Mouse (Mus musculus) adrenal gland, adult 8-10 months (tissue): ENCODE data around the gene Proz. TPM values are rescaled to one million over a fixed set of nuclear protein-coding genes. Genes with fewer than 3 reads are reported as not detected.
"Not testable (repeated sequence)": the region's sequence is repeated elsewhere in the genome, so short reads cannot be mapped to it uniquely, and the experiment has no call there.

Experiments
- DNase-seq: peaks from one replicate; pipeline ENCODE4 v3.0.0; 2022
- total RNA-seq, 4 experiments: library from RNA; stranded (reverse); gene quantifications; 2 replicates each; pipeline ENCODE4 v1.2.4; 2022

Gene Proz
- under 1 TPM in 1 of 4 experiments, not detected in 3; 0.35 TPM for total RNA-seq

DNA sequence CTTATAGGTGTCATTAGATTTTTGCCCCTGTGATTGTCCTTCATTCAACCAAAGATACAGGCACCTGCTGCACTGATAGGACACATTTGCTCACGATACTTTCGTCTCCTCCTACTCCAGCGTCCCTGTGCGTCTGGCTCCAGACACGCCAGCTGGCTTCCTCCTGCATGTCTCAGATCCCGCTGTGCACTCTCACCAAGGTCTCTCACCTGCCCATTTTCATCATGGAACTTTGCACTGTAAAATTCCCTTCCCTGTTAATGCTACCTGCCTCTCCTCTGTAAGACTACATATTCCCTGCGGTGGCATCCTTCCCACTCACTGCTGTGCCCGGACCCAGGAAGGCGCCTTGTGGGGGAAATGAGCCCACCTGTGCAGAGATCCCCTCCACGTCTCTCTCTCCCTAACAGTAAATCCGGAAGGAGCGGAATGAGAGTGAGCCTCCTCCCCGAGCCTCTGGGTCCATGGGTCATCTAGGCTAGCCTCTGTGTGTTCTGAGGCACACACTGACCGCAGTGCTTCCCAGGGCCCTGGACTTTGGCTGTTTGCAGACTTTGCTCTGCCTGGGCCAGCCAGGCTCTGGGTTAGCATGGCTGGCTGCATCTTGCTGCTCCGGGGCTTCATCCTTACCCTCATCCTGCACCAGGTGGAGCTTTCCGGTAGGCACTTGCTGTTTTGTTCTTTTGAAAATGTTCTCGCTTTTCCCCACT lies at the start of gene Proz:
Proz (plus strand) TSS at position 474 of the 710 bp plus-strand sequence.
- no peak for DNase-seq

DNA sequence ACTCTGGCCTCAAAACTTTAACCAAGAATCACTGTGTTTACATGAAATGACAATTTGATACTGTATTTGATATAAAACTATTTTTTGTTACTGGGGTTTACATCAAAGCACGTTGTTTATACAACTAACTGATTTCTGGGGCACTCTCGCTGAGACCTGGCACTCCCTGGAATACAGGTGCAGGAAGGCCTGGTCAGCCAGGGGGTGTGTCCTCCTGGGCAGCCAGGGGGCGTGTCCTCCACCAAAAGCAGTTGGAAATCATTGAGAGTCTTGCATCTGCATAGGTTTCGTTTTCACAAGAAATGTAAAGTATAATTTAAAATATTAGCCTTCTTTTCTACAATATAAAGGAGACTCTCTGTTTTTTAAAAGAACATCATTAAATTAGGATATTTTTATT lies 41.2 kb upstream of the Proz start:
- DNase-seq = no peak

- no peak for DNase-seq
These were observed 38.9 kb upstream of the Proz start for GRCm38 (mm10) chr8:13021830-13022229.

DNA sequence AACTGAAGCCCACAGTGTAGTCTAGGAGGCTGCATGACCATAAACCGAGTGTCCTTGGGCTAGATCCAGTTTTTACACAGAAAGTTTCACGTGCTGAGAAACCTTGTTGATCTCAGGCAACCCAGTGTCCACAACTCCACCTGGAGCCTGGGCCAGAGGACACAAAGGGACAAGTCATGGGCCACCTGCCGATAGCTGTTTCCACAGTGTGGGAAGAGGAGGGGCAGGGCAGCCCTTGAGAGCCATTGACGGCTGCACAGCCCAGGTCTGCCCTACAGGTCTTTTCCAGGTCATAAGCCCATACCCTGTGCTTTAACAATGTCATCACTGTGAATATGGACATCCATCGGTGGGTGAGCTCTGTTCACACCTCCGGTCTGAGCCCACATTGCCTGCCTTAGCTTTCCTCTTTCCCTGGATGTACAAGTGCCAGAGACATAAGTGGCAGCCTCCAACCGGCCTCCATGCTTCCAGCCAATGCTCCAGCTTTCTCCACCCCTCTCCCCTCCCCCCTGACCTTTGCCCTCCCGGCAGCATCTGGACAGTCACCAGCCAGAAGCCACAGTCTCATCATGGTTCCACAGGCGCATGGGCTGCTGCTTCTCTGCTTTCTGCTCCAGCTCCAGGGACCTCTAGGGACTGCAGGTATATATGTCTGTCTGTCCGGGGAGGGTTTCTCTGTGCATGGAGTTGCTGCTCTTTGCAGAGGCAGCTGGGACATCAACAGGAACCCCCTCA lies 35.1 kb upstream of the Proz start, which contains the start of gene F7:
F7 (plus strand) TSS at position 548 of the 738 bp plus-strand sequence.
- DNase-seq = no peak

DNA sequence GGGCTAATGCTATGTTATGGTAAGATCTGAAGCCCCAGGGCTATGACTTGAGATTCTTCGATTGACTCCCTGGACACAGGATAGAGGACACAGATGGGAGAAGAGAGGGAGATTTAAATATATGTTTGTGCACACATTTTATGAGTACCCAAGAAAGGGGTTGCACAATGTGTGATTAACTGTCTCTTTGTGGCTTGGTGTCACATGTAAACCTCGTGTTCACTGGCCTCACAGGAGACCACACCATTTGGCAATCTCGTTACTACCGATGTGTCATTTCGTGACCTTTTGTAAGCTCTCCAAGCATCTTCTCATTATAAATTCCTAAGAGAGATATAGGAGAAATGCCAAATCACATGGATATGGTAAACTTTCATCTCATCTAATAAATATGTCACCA lies 33.1 kb upstream of the Proz start:
- DNase-seq = no peak

- no peak for DNase-seq
These were observed 32.2 kb upstream of the Proz start for GRCm38 (mm10) chr8:13028482-13028881.

- DNase-seq = no peak
These were observed 24.3 kb upstream of the Proz start for GRCm38 (mm10) chr8:13036346-13036812.

GRCm38 (mm10) chr8:13037015-13037414 lies 23.7 kb upstream of the Proz start, which contains the start of gene F10:
F10 (plus strand) TSS chr8:13037308.
- DNase-seq = no peak

DNA sequence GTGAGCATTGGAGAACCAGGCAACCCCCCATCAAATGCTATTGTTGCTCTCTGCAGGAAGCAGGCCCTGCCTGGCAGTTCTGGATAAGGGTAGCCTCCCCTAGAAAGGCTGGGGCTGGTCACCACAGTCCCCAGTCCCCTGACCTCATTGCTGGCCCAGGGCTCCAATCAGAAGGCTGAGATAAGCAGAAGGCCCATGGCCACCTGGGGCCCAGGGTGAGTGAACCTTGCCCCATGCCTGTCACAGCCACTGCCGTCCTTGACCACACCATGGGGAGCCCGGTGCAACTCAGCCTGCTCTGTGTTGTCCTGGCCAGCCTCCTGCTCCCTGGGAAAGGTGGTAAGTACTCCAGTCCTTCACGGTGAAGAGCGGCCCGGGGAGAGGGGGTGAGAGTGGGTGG lies 23.1 kb upstream of the Proz start:
- peak; percentile 33 for DNase-seq

DNA sequence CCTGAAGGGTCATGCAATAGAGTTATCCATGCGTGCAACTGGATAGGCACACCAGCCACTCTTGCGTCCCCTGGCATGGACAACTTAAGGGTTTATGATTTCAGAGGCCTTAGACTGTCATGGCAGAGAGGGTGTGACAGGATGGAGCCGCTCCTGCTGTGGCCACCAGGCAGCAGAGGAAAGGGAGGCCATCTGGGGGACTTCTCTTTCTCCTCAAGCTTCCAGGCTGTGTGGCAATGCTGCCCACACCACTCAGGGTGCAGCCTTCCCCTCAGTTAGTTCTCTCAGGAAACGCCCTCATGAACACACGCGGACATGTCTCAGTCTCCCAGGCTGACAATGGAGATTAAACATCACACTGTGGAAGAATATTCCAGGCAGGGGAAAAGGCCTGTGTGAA lies 21.7 kb upstream of the Proz start:
- DNase-seq = no peak

DNA sequence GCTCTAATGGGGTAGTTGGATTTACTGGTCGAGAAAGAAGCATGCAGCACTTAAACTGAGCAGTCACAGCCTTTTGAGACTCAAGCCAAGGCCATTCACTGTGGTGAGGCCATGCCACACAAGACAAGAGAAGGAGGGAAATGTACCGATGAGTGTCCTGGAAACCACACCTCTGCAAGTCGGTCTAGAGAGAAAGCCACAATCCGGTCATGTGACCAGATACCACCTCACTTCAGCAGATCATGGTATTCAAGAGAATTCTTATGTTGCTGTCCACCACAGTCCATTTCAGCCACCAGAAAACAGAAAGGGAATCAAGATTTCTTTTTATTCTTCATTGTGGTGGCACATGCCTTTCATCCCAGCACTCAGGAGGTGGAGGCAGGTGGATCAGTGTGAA lies 19.3 kb upstream of the Proz start:
- DNase-seq = no peak

DNA sequence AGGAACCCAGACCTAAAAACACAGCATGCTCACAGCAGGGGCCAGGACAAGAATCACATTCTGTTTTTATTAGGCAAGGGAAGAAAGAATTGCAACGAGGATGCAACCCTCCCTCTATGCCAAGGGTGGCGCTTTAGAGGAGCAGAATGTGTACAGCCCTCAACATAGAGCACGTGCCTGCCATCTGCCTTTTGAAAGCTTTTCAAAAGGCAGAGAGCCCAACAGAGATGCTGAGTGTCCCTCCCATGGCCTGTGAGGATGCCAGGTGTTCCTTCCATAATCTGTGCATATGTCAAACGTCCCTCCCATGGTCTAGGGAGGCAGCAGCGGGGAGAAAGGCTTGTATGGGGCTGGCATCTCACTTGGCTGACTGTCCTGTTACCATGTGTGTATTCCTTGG lies 13.1 kb upstream of the Proz start:
- DNase-seq = no peak

DNA sequence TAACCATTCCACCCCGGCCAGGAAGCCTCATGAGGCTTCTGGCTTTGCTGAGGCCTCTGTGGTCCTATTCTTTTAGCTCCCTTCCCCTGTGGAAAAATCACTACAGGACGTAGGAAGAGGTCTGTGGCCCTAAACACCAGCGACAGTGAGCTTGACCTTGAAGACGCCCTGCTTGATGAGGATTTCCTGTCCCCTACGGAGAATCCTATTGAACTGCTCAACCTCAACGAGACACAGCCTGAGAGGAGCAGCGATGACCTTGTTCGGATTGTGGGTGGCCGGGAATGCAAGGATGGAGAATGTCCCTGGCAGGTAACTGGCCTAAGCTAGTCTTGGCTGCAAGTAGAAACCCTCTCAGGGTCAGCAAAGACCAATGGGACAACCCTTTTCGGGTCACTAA lies 10.2 kb upstream of the Proz start:
- no peak for DNase-seq

DNA sequence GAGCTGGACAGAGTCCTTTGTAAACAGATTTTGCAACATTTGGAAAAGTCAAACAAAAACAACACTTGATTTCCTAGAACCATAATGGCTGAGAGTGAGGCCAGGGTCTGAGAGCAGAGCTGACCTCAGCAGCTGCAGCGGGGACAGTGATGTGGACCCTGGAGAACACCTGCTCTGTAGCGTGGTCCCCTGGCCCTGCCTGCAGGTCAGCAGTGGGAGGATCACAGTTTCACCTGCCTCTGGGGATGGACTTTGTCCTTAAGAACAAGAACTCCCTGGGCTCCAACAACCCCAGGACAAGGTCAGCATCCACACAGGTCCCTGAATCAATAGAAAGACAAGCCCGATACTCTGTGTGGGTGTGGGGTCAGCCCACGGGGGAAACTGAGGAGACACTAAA lies 3.4 kb upstream of the Proz start:
- DNase-seq = no peak

DNA sequence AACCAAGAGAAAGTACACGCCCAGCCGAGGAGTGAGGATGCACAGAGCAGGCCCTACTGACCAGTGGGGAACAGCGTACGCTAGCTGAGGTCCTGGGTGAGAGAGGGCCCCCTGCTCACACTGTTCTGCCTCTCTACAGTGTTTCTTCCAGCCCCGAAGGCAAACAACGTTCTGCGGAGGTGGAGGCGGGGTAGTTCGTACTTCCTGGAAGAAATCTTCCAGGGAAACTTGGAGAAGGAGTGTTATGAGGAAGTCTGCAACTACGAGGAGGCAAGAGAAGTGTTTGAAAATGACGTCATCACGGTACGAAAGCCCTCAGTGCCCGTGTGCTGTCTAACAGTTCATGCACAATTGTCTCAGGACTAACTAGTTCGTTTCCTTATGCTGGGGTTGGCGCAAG lies 2.4 kb downstream of the Proz start:
- no peak for DNase-seq

DNA sequence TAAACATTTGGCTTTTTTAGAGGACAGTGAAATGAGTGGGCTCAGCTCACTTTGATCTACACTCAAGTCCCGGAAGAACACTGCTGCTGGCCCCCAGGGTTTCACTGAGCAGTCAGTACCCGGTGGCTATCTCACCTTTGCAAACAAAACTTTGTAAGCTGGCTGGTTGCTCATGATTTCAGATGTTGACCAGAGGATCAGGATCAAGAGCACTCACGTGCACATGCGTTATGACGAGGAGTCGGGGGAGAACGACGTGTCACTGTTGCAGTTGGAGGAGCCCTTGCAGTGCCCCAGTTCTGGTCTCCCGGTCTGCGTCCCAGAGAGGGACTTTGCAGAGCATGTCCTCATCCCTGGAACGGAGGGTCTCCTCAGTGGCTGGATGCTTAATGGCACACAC lies 12.5 kb downstream of the Proz start:
- DNase-seq = no peak

DNA sequence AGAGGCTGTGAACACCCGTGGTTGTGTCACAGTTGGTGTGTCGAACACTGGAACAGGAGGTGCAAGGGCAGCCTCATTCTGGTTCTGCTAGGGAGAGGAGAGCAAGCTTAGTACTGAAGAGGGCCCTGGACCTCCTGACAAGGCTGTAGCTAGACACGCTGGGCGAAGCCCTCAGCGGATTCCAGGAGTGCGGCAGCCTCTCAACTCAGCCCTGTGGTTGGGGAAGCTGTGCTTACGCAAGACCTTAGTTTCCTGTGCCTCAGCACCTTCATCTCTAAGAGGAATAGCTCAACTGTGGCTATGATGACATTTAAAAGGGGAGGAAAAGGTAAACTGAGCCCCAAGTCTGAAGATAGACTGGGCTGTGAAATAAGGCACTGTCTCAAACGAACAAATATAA lies 14.3 kb downstream of the Proz start:
- no peak for DNase-seq

GRCm38 (mm10) chr8:13075579-13075978 lies 14.9 kb downstream of the Proz start:
- not testable (repeated sequence) for DNase-seq

DNA sequence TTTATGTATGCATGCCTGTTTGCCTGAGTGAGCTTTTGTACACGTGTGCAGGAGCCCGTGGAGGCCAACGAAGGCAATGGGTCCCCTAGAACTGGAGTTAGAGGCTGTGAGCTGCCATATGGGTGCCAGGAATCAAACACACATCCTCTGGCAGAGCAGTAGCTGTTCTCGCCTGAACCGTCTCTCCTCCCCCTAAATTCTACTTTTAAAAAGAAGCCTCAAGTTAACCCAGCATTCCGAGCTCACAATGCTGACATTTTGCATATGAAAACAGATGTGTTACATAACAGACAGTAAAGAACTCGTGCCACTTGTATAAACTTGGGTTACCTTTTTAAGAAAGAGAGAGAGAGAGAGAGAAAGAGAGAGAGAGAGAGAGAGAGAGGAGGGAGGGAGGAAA lies 16.8 kb downstream of the Proz start:
- no peak for DNase-seq

DNA sequence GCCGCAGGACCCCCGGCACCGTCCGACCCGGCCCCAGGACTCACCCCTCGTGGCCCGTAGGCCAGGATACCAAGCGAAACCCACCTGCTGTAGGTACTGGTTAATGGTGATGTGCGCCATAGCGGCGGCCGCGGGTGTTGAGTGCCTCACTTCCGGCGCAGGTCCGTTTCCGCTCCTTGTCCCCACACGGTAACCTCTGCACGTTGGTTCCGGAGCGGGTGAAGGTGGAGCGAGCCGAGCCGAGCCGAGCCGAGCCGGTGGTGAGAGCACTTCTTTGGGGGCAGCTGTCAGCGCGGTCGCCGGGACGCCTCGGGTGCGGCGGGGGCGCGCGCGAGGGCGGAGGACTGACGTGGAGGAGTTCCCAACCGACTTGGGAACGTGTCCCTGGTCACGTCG lies 44.0 kb downstream of the Proz start:
- peak; percentile 81 for DNase-seq

GRCm38 (mm10) chr8:13105087-13105881 lies 44.6 kb downstream of the Proz start, which contains the start of the genes Pcid2 and Cul4a:
Pcid2 (minus strand) TSS chr8:13105459.
Cul4a (plus strand) TSS chr8:13105621.
- peak; percentile 94 for DNase-seq

- peak; percentile 56 for DNase-seq
These were observed 45.3 kb downstream of the Proz start for GRCm38 (mm10) chr8:13105908-13106551.
